Mouse (Mus musculus) 3134 (cell line): ENCODE results near the gene Mecp2.
A peak's percentile ranks its signal among the peaks of the same experiment; 100 is the strongest.

Experiments used
- DNase-seq: peaks from one replicate; pipeline ENCODE4 v3.0.0-alpha.2; 2011; ENCODE audit warnings: low spot score; ENCODE audit not compliant: insufficient read length; ENCODE audit errors: extremely low read depth

The Mecp2 gene

GRCm38 (mm10) chrX:74022795-74023187 is 112.4 kb downstream of the Mecp2 start:
- DNase-seq: no peak

GRCm38 (mm10) chrX:74014597-74014996 is 120.6 kb downstream of the Mecp2 start:
- no peak for DNase-seq

DNA sequence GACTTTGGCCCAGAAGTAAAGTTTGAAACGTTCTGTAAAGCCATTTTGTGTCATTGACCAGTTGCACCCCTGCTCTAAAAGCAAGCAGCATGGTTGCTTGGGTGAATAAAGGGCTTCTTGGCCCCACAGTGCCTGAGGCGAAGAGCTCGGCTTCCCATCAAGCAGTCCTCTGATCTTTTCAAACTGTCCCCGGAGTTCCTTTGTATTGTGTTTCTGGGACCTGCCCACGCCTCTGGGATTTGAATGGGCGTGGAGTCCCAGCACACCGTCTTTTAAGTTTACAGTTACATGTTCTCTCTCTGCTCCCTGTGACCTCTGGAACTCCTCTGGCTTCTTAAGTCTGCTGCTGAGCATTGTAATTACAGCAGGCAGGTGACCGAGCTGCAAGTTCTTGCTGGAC is 127.1 kb downstream of the Mecp2 start:
- no peak for DNase-seq

DNA sequence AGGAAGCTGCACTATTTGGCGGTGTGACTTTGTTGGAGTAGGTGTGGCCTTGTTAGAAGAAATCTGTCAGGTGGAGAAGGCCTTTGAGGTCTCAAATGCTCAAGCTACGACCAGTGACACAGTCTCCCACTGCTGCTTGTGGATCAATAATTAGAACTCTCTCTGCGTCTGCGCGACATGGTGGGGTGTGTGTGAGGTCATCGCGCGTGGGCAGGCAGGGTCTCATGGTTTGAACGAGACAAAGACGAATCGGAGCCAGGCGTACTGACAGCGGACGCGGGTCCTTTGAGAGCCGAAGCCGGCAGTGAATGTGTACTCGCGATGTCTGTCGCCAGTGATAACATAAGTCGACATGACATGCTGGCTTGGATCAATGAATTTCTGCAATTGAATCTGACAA is 128.8 kb downstream of the Mecp2 start:
- no peak for DNase-seq

DNA sequence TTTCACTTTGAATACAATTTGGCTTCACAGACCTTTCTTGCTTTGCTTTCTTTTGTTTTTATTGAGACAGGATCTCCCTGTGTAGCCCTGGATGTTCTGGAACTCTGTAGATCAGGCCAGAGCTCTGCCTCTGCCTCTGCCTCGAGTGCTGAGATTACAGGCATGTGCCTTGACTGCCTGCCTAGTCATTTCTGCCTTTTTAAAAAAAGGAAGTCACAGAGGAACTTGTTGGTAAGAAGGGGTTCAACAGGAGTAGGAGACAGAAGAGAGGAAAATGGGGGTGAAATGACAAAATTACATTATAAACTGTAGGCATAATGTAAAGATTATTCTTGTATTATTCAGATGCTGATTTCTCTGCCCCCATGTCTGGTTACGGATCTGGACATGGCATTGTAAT is 131.5 kb downstream of the Mecp2 start:
- no peak for DNase-seq

- DNase-seq: no peak
These were observed 134.1 kb downstream of the Mecp2 start for GRCm38 (mm10) chrX:74001024-74001423.

- DNase-seq: peak; percentile 33
These were observed 136.0 kb downstream of the Mecp2 start for GRCm38 (mm10) chrX:73998911-73999869.

- DNase-seq: no peak
These were observed 157.4 kb downstream of the Mecp2 start for GRCm38 (mm10) chrX:73977783-73978182.
